Mouse (Mus musculus): ENCODE data around the gene Pus7l.
A peak's percentile ranks its signal among the peaks of the same experiment; 100 is the strongest.

Gene Pus7l

GRCm38 (mm10) chr15:94543409-94544051 lies at the start of gene Pus7l, which contains the start of gene Irak4:
TSS of gene Pus7l (minus strand) at chr15:94543547.
TSS of gene Irak4 (plus strand) at chr15:94543643.
- DNase-seq: peak; percentile 91 to 93

- no peak for DNase-seq
Measured at GRCm38 (mm10) chr15:94591356-94591755, 48.0 kb upstream of the Pus7l start.

GRCm38 (mm10) chr15:94590083-94590482 lies 46.7 kb upstream of the Pus7l start:
- DNase-seq: no peak

- peak; percentile 99 for DNase-seq
Measured at GRCm38 (mm10) chr15:94589219-94590075, 46.1 kb upstream of the Pus7l start, which contains the start of gene Twf1. TSS of gene Twf1 (minus strand) at chr15:94589889.

GRCm38 (mm10) chr15:94587826-94588715 lies 44.7 kb upstream of the Pus7l start:
- DNase-seq: no peak

GRCm38 (mm10) chr15:94584738-94585137 lies 41.4 kb upstream of the Pus7l start:
- DNase-seq: no peak

- no peak for DNase-seq
Measured at GRCm38 (mm10) chr15:94583153-94583552, 39.8 kb upstream of the Pus7l start.

GRCm38 (mm10) chr15:94582000-94582593 lies 38.8 kb upstream of the Pus7l start:
- no peak for DNase-seq

GRCm38 (mm10) chr15:94574566-94575268 lies 31.4 kb upstream of the Pus7l start:
- DNase-seq: no peak

- DNase-seq: no peak
Measured at GRCm38 (mm10) chr15:94572746-94573145, 29.4 kb upstream of the Pus7l start.

- DNase-seq: no peak
Measured at GRCm38 (mm10) chr15:94571501-94571900, 28.2 kb upstream of the Pus7l start.

- DNase-seq: no peak
Measured at GRCm38 (mm10) chr15:94568496-94569182, 25.3 kb upstream of the Pus7l start.

- no peak for DNase-seq
Measured at GRCm38 (mm10) chr15:94565854-94566253, 22.5 kb upstream of the Pus7l start.

GRCm38 (mm10) chr15:94564909-94565308 lies 21.6 kb upstream of the Pus7l start:
- DNase-seq: no peak

GRCm38 (mm10) chr15:94558895-94559656 lies 15.7 kb upstream of the Pus7l start:
- no peak for DNase-seq

- peak; percentile 84 to 87 for DNase-seq
Measured at GRCm38 (mm10) chr15:94557442-94557841, 14.1 kb upstream of the Pus7l start.

GRCm38 (mm10) chr15:94553536-94553935 lies 10.2 kb upstream of the Pus7l start:
- DNase-seq: no peak

- no peak for DNase-seq
Measured at GRCm38 (mm10) chr15:94544844-94545243, 1.5 kb upstream of the Pus7l start.

- DNase-seq: no peak
Measured at GRCm38 (mm10) chr15:94544052-94544636, 797 bp upstream of the Pus7l start.

Measured in cerebellum, adult 18-20 months (tissue).